Mouse (Mus musculus) ES-CJ7 (cell line): ENCODE results near the gene Nphs2.

Source experiments
- DNase-seq: peaks from one replicate; pipeline ENCODE4 v3.0.0; 2011; ENCODE audit warnings: low read depth, low spot score

Gene Nphs2

DNA sequence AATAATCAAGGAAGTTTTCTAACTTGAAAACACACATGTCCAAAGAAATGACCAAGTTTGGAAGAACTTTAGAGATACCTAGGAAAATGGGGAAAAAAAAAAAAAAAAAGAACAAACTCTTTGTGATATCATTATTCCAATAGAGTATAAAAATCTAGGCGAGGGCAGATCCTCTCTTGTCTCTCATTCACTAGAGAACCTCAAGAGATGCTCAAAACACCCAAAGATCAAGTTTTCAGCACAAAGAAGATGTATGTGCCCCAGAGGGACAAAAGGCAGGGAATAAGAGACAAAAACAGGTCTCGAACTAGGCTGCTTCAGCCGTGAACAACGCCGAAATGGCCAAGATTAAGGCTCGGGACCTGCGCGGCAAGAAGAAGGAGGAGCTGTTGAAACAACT, 55.2 kb downstream of the Nphs2 start, which contains the start of gene Gm2000:
Gene Gm2000 (plus strand): TSS at position 301 of the 400 bp plus-strand sequence.
- no peak for DNase-seq
